Mouse (Mus musculus) heart, postnatal 14 days (tissue): ENCODE measurements at regions not wholly inside any gene's neighbourhood (a gene's known extent, or its start where the extent isn't known, plus 50 kb on each side); places are given as distances from the start of the nearest gene placed in this dataset.

Source experiments
- DNase-seq, 2 experiments: peaks; one replicate each; pipeline ENCODE4 v3.0.0; 2021 to 2022
- intact Hi-C: fragments of 180-260 bp; cut with DNase I; formaldehyde crosslinking; loops from one replicate; pipeline ENCODE4 v1.15.1; 2025

GRCm38 (mm10) chr14:36819826-36820225 is 148.8 kb downstream of the Ccser2 start:
- intact Hi-C loops: no loop called here
- no peak for DNase-seq

GRCm38 (mm10) chr14:36802418-36802817 is 166.2 kb downstream of the Ccser2 start:
- DNase-seq: no peak
- intact Hi-C loops: no loop called here

- intact Hi-C loops: no loop called here
- DNase-seq: no peak
Observed at GRCm38 (mm10) chr14:36799820-36800219, 168.8 kb downstream of the Ccser2 start.

GRCm38 (mm10) chr14:36781882-36782281 is 186.7 kb downstream of the Ccser2 start:
- intact Hi-C loops: no loop called here
- DNase-seq: no peak

GRCm38 (mm10) chr14:36778956-36779355 is 189.6 kb downstream of the Ccser2 start:
- intact Hi-C loops: no loop called here
- DNase-seq: no peak

GRCm38 (mm10) chr14:36774349-36774748 is 194.2 kb downstream of the Ccser2 start:
- intact Hi-C loops: no loop called here
- peak; percentile 30 to 44 for DNase-seq

GRCm38 (mm10) chr14:36764377-36764776 is 204.2 kb downstream of the Ccser2 start:
- no peak for DNase-seq
- intact Hi-C loops: no loop called here

GRCm38 (mm10) chr14:36756056-36756455 is 212.5 kb downstream of the Ccser2 start:
- intact Hi-C loops: no loop called here
- DNase-seq: no peak

- intact Hi-C loops: no loop called here
- no peak for DNase-seq
Observed at GRCm38 (mm10) chr14:36748130-36748883, 220.3 kb downstream of the Ccser2 start.

- intact Hi-C loops: no loop called here
- DNase-seq: no peak
Observed at GRCm38 (mm10) chr14:36731095-36731494, 237.5 kb downstream of the Ccser2 start.

- intact Hi-C loops: no loop called here
- DNase-seq: no peak
Observed at GRCm38 (mm10) chr14:36726092-36726491, 242.5 kb downstream of the Ccser2 start.

GRCm38 (mm10) chr14:36715684-36716083 is 252.9 kb downstream of the Ccser2 start:
- intact Hi-C loops: no loop called here
- no peak for DNase-seq

- intact Hi-C loops: no loop called here
- no peak for DNase-seq
Observed at GRCm38 (mm10) chr14:36696993-36697392, 271.6 kb downstream of the Ccser2 start.

GRCm38 (mm10) chr14:36691958-36692357 is 276.6 kb downstream of the Ccser2 start:
- no peak for DNase-seq
- intact Hi-C loops: no loop called here

GRCm38 (mm10) chr14:36691018-36691417 is 277.6 kb downstream of the Ccser2 start:
- DNase-seq: no peak
- intact Hi-C loops: no loop called here

GRCm38 (mm10) chr14:36658678-36659263 is 309.8 kb downstream of the Ccser2 start:
- DNase-seq: no peak
- intact Hi-C loops: no loop called here

- DNase-seq: no peak
- intact Hi-C loops: no loop called here
Observed at GRCm38 (mm10) chr14:36658193-36658592, 310.4 kb downstream of the Ccser2 start.

GRCm38 (mm10) chr14:36652982-36653557 is 315.5 kb downstream of the Ccser2 start:
- intact Hi-C loops: no loop called here
- peak in 1 of 2 experiments; percentile 23 for DNase-seq

GRCm38 (mm10) chr14:36651053-36651735 is 317.4 kb downstream of the Ccser2 start:
- DNase-seq: no peak

GRCm38 (mm10) chr14:36646649-36647048 is 321.9 kb downstream of the Ccser2 start:
- intact Hi-C loops: no loop called here
- no peak for DNase-seq

More at GRCm38 (mm10) chr14:36651053-36651735, 317.4 kb downstream of the Ccser2 start:
- intact Hi-C loops: no loop called here

- intact Hi-C loops: no loop called here
- no peak for DNase-seq
Observed at GRCm38 (mm10) chr14:36646237-36646636, 322.3 kb downstream of the Ccser2 start.
